Mouse (Mus musculus) lung, postnatal 4 days (tissue): ENCODE measurements around the gene Mrgpra1.
"Not testable (repeated sequence)": the region's sequence is repeated elsewhere in the genome, so short reads cannot be mapped to it uniquely, and the experiment has no call there.

Experiments
- DNase-seq, 2 experiments: peaks; one replicate each; pipeline ENCODE4 v3.0.0; 2021

The Mrgpra1 gene

GRCm38 (mm10) chr7:47354140-47354539, at the start of gene Mrgpra1:
Gene Mrgpra1 (minus strand): TSS chr7:47354240.
- no peak for DNase-seq

GRCm38 (mm10) chr7:47401125-47401524, 47.1 kb upstream of the Mrgpra1 start:
- DNase-seq, result no peak

- no peak for DNase-seq
Measured at GRCm38 (mm10) chr7:47348421-47348820, 5.6 kb downstream of the Mrgpra1 start.

GRCm38 (mm10) chr7:47345905-47346478, 8.0 kb downstream of the Mrgpra1 start:
- no peak for DNase-seq

GRCm38 (mm10) chr7:47341887-47342286, 12.2 kb downstream of the Mrgpra1 start:
- DNase-seq, result not testable (repeated sequence)

GRCm38 (mm10) chr7:47341389-47341788, 12.7 kb downstream of the Mrgpra1 start:
- DNase-seq, result not testable (repeated sequence)

GRCm38 (mm10) chr7:47318299-47318698, 35.7 kb downstream of the Mrgpra1 start:
- no peak for DNase-seq

- no peak for DNase-seq
Measured at GRCm38 (mm10) chr7:47312289-47312688, 41.8 kb downstream of the Mrgpra1 start.

- DNase-seq, result no peak
Measured at GRCm38 (mm10) chr7:47309855-47310254, 44.2 kb downstream of the Mrgpra1 start.

GRCm38 (mm10) chr7:47304661-47305060, 49.4 kb downstream of the Mrgpra1 start:
- not testable (repeated sequence) for DNase-seq

- not testable (repeated sequence) for DNase-seq
Measured at GRCm38 (mm10) chr7:47299612-47300011, 54.4 kb downstream of the Mrgpra1 start.
